11 mouse cellular contexts compared by ENCODE assay signal in genomic region chr9:66895035-66895779, GRCm38 (mm10). TPM values are rescaled to one million over a fixed set of nuclear protein-coding genes. Genes with fewer than 3 reads are reported as not detected.
DNase-seq lines count a peak whose midpoint lies in the region; ATAC-seq and TF ChIP-seq lines count a peak whose summit lies in the region.
"Had no signal": no experiment of that assay in that cellular context is flagged by ENCODE, and none has a peak within 500 bp of the region (broad histone marks: within the 10 kb centered on the region; RNA-seq: fewer than 3 reads in every experiment).

No protein-coding gene starts in this region.

- DNase-seq in lung, embryonic 14.5 days, result no peak
- no peak for DNase-seq in lung, postnatal 4 days
- DNase-seq in heart, embryonic 10.5 days (ENCODE audit: low spot score), result no peak
- no peak for DNase-seq in thymus, postnatal 25 days
- no peak for DNase-seq in cerebellum, adult 11 months
- DNase-seq: adrenal gland, postnatal 36 days had no signal

- TF ChIP-seq CTCF in lung, embryonic 14.5 days (IDR thresholded peaks at IDR 0.05; ENCODE audit: low read depth), result no peak
- no peak for TF ChIP-seq CTCF in bone marrow, adult 2 months (IDR thresholded peaks at IDR 0.05; ENCODE audit: control insufficient read depth, insufficient read depth, low read length)

- H3K4me2 ChIP-seq in lung, embryonic 14.5 days, result peak overlapping the region; percentile 11; the same call in 1 of the 2 replicates
- no peak overlapping the region for H3K4me2 ChIP-seq in intestine, embryonic 15.5 days (replicated peaks)
- H3K4me2 ChIP-seq: neural tube, embryonic 13.5 days had no signal

- no peak overlapping the region for H3K4me3 ChIP-seq in lung, embryonic 14.5 days (ENCODE audit: low read depth, low read length)
- H3K4me3 ChIP-seq in bone marrow, adult 2 months (replicated peaks; ENCODE audit: control insufficient read depth, low read depth, low read length), result no peak overlapping the region
- H3K4me3 ChIP-seq in heart, embryonic 10.5 days, result no peak overlapping the region
- no peak overlapping the region for H3K4me3 ChIP-seq in intestine, embryonic 15.5 days (replicated peaks)
- H3K4me3 ChIP-seq: neural tube, embryonic 13.5 days had no signal

- no peak for ATAC-seq in lung, embryonic 14.5 days (ENCODE audit: insufficient read depth)
- peak; percentile 47 for ATAC-seq in megakaryocyte, adult 5-6 weeks (ENCODE audit: poor library complexity, severe bottlenecking)
- ATAC-seq in intestine, embryonic 15.5 days, result no peak
- ATAC-seq: intestine, postnatal 0 days had no signal

- H3K9me3 ChIP-seq in lung, embryonic 14.5 days (ENCODE audit: low read depth, low read length), result no peaks in the 10 kb centered on the region
- no peaks in the 10 kb centered on the region for H3K9me3 ChIP-seq in heart, embryonic 10.5 days
- no peaks in the 10 kb centered on the region for H3K9me3 ChIP-seq in intestine, embryonic 15.5 days
- H3K9me3 ChIP-seq: neural tube, embryonic 13.5 days had no signal

- no peaks in the 10 kb centered on the region for H3K27me3 ChIP-seq in lung, embryonic 14.5 days (ENCODE audit: insufficient read depth, low read length)
- H3K27me3 ChIP-seq in heart, embryonic 10.5 days (ENCODE audit: insufficient read depth, poor library complexity, severe bottlenecking), result no peaks in the 10 kb centered on the region
- H3K27me3 ChIP-seq in intestine, embryonic 15.5 days (replicated peaks), result no peaks in the 10 kb centered on the region
- H3K27me3 ChIP-seq: neural tube, embryonic 13.5 days had no signal

- no peaks in the 10 kb centered on the region for H3K4me1 ChIP-seq in lung, embryonic 14.5 days (ENCODE audit: insufficient read depth)
- H3K4me1 ChIP-seq in bone marrow, adult 2 months (ENCODE audit: control insufficient read depth, insufficient read depth, low read length), result peaks cover 10% of the 10 kb centered on the region
- H3K4me1 ChIP-seq in heart, embryonic 10.5 days, result peaks cover 27% of the 10 kb centered on the region
- H3K4me1 ChIP-seq in intestine, embryonic 15.5 days (replicated peaks), result peaks cover 6% of the 10 kb centered on the region; the same call in 1 of the 2 replicates

- H3K27ac ChIP-seq in lung, embryonic 14.5 days (ENCODE audit: low read depth), result 0 out of 2 replicates have a peak overlapping the region, but pooled peaks have one; percentile 2
- H3K27ac ChIP-seq in bone marrow, adult 2 months (ENCODE audit: control insufficient read depth, insufficient read depth, low read depth, low read length, poor library complexity), result peak overlapping the region; percentile 28
- H3K27ac ChIP-seq in heart, embryonic 10.5 days, result 0 out of 2 replicates have a peak overlapping the region, but pooled peaks have one; percentile 23
- H3K27ac ChIP-seq in intestine, embryonic 15.5 days, result no peak overlapping the region
- H3K27ac ChIP-seq: neural tube, embryonic 13.5 days had no signal

- WGBS in lung, embryonic 14.5 days, result 63% methylated on average over 10 of the region's 10 CpGs
- WGBS in bone marrow, adult 2 months, result 21% methylated on average over 10 of the region's 10 CpGs
- WGBS in heart, embryonic 10.5 days, result 65% methylated on average over 10 of the region's 10 CpGs
- WGBS in intestine, embryonic 15.5 days, result 72% methylated on average over 10 of the region's 10 CpGs

- H3K36me3 ChIP-seq in lung, embryonic 14.5 days (ENCODE audit: insufficient read depth), result no peaks in the 10 kb centered on the region
- no peaks in the 10 kb centered on the region for H3K36me3 ChIP-seq in heart, embryonic 10.5 days
- H3K36me3 ChIP-seq in intestine, embryonic 15.5 days, result no peaks in the 10 kb centered on the region
- H3K36me3 ChIP-seq: neural tube, embryonic 13.5 days had no signal

- TF ChIP-seq POLR2A in bone marrow, adult 2 months (IDR thresholded peaks at IDR 0.05; ENCODE audit: borderline replicate concordance, control insufficient read depth, low read depth, low read length), result no peak

- H3K9ac ChIP-seq in lung, embryonic 14.5 days, result no peak overlapping the region
- H3K9ac ChIP-seq in intestine, embryonic 15.5 days, result no peak overlapping the region
- H3K9ac ChIP-seq: neural tube, embryonic 13.5 days had no signal

RNA-seq across cellular contexts. Expression of gene Rab8b, which starts 24.3 kb away (rescaled TPM):
- polyA plus RNA-seq in lung, embryonic 14.5 days (2014; fragmentation: Nextera tagmentation; extraction: Ambion mirVana), result 29.9 and 35.0 TPM in 2 replicates
- 22.5 and 25.3 TPM in 2 replicates for polyA plus RNA-seq in bone marrow, adult 2 months (2011; ENCODE audit: insufficient read depth, insufficient read length, low replicate concordance, missing spikeins)
- 21.1 and 21.3 TPM in 2 replicates for polyA plus RNA-seq in heart, embryonic 10.5 days (2016; fragmentation: Nextera tagmentation; extraction: Ambion mirVana)
- total RNA-seq in megakaryocyte, adult 5-6 weeks (2015), result 78.2 and 82.1 TPM in 2 replicates
- total RNA-seq in megakaryocyte, adult 5-6 weeks (2017), result 141 and 154 TPM in 2 replicates
- 20.5 and 20.6 TPM in 2 replicates for polyA plus RNA-seq in intestine, embryonic 15.5 days (2015; fragmentation: Nextera tagmentation; extraction: Ambion mirVana)

RNA-seq across cellular contexts. Expression of gene Rps27l, which starts 50.7 kb away (rescaled TPM):
- 656 and 719 TPM in 2 replicates for polyA plus RNA-seq in lung, embryonic 14.5 days (2014; fragmentation: Nextera tagmentation; extraction: Ambion mirVana)
- 99.8 and 183 TPM in 2 replicates for polyA plus RNA-seq in bone marrow, adult 2 months (2011; ENCODE audit: insufficient read depth, insufficient read length, low replicate concordance, missing spikeins)
- 626 and 705 TPM in 2 replicates for polyA plus RNA-seq in heart, embryonic 10.5 days (2016; fragmentation: Nextera tagmentation; extraction: Ambion mirVana)
- total RNA-seq in megakaryocyte, adult 5-6 weeks (2015), result 368 and 391 TPM in 2 replicates
- total RNA-seq in megakaryocyte, adult 5-6 weeks (2017), result 149 and 154 TPM in 2 replicates
- polyA plus RNA-seq in intestine, embryonic 15.5 days (2015; fragmentation: Nextera tagmentation; extraction: Ambion mirVana), result 830 and 881 TPM in 2 replicates
